Mouse (Mus musculus) thymus, postnatal 0 days (tissue): ENCODE measurements around the gene Tbk1. TPM values are rescaled to one million over a fixed set of nuclear protein-coding genes. Genes with fewer than 3 reads are reported as not detected.

Source experiments
- DNase-seq: peaks from one replicate; pipeline ENCODE4 v3.0.0-alpha.2; 2015; ENCODE audit warnings: low spot score
- polyA plus RNA-seq: library from polyadenylated mRNA; unstranded; fragments of >200 nt; fragmentation: Nextera tagmentation; extraction: Ambion mirVana; gene quantifications from 2 replicates; pipeline ENCODE4 v1.2.1, GENCODE M21; 2015

The Tbk1 gene
- polyA plus RNA-seq, 1 experiment from 2014 or later: 36.2 TPM

- no peak for DNase-seq
Measured at GRCm38 (mm10) chr10:121591106-121591505, 4.5 kb upstream of the Tbk1 start.

GRCm38 (mm10) chr10:121587371-121587840 is 819 bp upstream of the Tbk1 start:
- DNase-seq: no peak

GRCm38 (mm10) chr10:121585791-121586642 is 570 bp downstream of the Tbk1 start:
- DNase-seq: peak; percentile 22

DNA sequence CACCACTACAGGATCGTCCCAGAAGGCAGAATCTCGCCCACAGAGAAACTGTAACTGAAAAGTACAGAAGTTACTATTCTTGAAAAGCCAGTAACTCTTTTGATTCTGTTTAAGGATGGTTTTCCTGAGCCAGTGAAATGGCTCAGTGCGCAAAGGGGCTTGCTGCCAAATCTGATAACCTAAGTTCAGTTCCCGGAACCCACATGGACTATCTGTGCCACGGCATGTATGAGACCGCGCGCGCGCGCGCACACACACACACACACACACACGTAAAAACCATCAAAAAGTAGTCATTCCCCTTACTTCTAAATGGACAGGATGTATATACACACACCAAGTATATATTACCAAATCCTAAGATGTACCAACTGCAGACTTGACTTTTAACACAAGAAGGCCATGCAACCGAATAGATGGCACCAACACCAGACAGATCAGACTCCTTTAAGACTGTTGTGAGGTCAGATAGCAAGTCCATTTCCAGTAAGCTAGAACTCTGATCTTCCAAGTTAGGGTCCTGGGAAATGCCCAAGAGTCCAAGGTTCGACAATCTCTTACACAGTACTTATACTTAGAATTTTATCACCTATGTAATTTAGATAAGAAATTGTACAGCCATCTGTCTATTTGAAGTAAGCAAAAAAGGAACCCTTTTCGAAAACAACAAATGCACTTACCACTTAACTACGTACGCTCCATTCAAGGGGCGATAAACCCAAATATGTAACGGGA is 1.4 kb downstream of the Tbk1 start:
- no peak for DNase-seq

DNA sequence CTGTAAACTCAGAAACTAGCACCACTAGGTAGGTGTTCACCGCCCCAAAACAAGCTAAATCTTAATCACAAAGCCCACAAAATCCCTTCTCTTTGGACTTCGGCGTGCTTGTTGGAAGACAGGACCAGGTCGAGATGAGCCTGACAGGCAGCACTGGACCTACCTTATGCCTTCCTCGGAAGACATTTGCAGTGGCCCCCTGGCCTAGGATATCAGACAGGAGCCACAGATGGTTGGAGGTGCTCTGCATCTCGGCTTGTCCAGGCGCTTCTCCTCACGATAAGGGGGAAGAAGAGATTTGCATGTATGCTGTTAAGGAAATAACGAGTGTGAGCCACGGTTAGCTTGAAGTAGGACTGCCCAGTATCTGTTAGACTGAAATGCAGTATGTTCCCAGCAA is 2.6 kb downstream of the Tbk1 start:
- no peak for DNase-seq

GRCm38 (mm10) chr10:121583016-121583415 is 3.6 kb downstream of the Tbk1 start:
- no peak for DNase-seq

DNA sequence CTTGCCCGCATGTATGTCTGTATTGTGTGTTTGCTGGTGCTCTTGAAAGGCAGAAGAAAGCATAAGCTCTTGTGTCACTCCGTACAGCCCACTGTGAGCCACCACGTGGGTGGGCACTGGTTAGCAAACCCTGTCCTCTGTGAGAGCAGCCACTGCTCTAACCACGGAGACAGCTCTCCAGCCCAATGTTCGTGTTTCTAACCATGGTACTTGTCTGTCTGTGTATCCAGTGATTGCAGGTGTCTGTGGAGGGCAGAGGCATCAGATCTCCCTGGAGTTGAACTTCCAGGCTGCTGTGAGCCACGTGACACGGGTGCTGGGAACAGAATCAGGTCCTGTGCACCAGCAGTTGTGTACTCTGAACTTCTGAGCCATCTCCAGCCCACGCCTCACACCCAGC is 4.3 kb downstream of the Tbk1 start:
- DNase-seq: no peak

DNA sequence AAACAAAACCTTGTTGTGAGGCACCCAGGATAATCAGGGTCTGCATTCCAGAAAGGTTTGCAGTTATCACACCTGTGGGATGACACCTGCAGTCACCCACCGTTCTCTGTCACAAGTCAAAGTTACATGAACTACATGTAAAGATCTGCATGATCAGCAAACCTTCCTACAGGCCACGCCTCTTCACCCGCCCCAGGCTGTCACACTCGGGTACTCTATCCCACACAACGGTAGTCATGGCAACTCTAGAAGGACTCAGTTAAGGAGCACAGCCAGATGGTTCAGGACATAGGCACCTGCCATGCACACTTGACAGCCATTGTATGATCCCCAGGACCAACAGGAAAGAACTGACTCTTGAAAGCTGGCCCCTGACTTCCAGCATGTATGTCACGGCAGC is 5.2 kb downstream of the Tbk1 start:
- no peak for DNase-seq

DNA sequence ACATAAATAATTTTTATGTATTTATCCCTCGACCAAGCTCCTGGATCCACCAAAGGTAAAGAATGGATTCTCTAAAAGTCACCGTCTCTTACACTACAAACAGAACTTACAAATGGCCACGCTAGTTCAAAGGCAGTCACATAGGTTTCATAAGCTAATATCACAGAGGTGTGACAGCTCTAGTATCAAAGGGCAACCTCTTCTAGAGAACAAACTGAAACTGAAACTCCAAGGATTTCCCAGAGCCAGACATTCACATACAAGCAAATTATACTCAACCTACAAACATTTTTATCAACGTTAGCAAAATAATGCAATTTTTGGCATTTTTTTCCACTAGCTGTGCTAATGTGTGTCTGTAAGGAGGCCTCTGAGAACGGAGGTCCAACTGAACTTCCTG is 6.2 kb downstream of the Tbk1 start:
- no peak for DNase-seq

DNA sequence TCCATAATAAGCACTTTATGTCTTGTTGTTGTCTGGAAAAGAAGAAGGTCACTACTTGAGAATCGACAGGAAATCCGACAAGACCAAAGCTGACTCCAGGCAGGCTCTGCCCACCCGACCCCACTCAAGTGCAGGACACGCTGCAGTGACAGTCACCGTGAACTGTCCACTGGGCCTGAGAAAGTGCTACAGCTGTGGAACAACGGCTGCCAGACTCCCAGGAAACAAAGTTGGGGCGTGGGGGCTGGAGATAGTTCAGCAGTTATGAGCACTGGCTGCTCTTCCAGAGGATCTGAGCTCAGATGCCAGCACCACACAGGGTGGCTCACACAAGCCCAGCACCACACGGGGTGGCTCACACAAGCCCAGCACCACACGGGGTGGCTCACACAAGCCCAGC is 10.2 kb downstream of the Tbk1 start:
- no peak for DNase-seq

DNA sequence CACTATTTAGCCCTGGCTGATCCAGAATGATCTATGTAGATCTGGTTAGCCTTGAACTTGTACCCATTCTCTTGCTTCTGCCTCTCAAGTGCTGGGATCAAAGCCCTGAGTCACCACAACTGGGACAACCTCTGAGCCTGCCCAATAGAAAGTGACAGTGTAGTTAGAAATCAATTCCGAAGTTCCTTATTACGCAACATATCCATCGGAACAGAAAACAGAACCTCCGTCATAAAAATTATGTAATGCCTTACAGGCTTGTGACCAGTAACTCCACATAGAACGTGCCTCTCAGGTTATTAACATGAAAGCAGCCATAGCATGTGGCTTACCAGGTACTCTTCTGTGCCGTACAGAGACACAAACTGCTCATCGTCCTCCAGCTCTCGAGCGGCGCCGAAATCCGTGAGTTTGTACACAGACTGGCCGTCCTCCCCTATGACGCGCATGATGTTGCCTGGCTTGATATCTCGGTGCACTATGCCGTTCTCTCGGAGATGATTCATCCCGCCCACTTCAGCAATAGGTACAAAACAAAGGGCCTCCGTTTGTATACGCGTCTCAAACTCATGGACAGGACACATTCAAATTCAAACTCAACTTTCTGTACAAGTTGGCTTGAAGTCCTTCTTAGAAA is 15.0 kb downstream of the Tbk1 start:
- no peak for DNase-seq

GRCm38 (mm10) chr10:121571031-121571430 is 15.6 kb downstream of the Tbk1 start:
- DNase-seq: no peak

GRCm38 (mm10) chr10:121569796-121570195 is 16.8 kb downstream of the Tbk1 start:
- no peak for DNase-seq

DNA sequence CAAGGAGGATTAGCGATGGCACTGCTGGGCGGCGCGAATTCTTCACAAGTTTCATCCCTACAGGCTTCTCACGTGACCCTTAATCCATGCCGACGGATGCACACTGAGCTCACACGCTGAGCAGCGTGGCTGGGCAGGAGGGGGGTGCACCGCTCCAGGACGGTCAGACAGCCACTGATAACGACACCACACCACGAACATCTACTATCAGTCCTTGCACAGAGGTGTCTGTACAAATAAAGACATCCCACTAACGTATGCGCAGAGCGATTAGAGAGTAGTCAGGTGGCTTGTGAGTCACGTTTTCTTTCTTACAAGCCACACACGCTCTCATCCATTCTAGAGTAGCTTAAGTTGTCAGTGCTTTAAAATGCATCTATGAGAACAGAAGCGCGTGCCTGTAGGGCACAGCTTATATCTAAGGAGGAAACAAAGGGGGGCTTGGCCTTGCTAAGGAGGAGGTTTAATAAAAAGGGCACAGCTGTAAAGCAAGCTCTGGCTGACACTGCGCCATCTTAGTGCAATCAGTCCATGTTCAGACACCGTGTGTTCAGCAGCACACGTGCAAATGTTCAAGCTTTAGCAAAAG is 17.5 kb downstream of the Tbk1 start:
- DNase-seq: no peak

DNA sequence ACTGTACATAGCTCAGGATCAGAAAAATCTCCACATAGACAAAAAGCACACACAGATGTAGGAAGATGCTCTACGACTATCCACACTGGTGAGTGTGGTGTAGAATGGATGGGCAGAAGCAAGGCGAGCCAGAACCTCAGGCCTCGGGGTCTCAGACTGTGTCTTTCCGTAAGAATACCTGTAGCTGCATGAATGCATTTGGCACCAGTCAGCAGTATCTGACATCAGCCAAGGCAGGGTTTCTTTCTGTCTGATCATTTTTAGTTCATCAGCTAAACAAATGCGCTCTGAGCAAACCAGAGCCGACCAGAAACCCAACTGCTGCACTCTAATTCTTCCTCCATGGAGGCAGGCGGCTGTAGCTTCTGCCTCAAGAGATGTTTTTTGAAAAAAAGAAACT is 18.1 kb downstream of the Tbk1 start:
- DNase-seq: no peak

DNA sequence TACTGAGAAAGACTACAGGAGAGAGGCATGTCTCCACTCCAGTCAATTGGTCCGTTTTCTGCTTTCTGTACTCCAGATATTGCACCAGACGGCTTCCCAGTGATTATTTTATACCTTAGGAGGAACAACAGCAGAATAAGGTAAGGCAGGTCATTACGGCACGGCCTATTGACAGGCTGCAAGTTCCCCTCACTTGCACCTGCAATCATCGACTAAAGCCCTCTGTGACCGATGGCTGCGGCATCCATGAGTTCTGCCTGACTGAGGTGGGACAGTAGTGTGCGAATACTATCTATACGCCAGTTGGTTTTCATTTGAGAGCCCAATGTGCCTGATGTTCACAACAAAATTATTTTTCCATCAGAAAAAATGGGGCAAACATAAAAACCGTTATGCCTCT is 18.6 kb downstream of the Tbk1 start:
- no peak for DNase-seq

GRCm38 (mm10) chr10:121564447-121564846 is 22.1 kb downstream of the Tbk1 start:
- DNase-seq: no peak

- no peak for DNase-seq
Measured at GRCm38 (mm10) chr10:121558231-121558630, 28.4 kb downstream of the Tbk1 start.

GRCm38 (mm10) chr10:121556263-121556662 is 30.3 kb downstream of the Tbk1 start:
- no peak for DNase-seq

DNA sequence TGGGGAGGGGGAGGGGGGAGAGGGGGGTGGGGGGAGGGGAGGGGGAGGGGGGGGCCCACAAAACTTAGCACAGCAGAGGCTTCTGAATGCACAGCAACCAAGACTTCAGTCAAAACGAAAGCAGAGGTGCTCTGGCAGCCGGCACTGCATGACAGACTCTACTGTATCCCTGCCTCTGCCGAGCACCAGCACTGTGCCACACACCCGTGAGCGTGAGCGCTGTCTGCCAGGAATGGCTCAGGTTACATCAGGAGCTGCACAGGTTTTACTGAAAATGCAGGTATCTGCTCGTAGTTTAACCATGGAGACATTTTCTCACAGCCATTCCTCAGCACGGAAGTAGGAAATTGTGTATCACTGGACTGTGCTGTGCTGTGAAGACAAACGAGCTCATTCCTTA is 36.3 kb downstream of the Tbk1 start:
- no peak for DNase-seq

- no peak for DNase-seq
Measured at GRCm38 (mm10) chr10:121549670-121550069, 36.9 kb downstream of the Tbk1 start.

DNA sequence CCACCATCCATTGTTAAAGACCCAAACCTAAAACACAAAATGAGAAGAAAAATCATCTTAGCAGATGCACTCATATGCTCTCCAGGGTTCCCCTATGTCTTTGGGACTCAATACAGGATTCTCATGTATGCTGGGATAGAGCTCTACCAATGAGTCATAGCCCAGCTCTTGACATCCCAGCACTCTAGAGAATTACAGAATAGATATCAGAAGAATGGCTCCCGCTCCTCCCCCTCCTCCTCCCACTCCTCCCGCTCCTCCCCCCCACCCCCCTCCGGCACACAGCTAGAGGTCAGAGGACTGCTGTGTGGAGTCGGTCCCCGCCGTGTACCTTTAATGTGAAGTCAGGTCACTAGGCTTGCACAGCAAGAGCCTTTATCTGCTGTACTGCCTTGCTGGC is 39.4 kb downstream of the Tbk1 start:
- no peak for DNase-seq
